ENCODE assay signal across 8 mouse cellular contexts in genomic region chr12:76547409-76548081, GRCm38 (mm10). TPM values are rescaled to one million over a fixed set of nuclear protein-coding genes. Genes with fewer than 3 reads are reported as not detected.
DNase-seq lines count a peak whose midpoint lies in the region; ATAC-seq and TF ChIP-seq lines count a peak whose summit lies in the region.

No protein-coding gene starts in this region.

- peak; percentile 24 to 57; a peak in 1 of 4 replicates for ATAC-seq in hematopoietic stem cell, adult 5-6 weeks (replicated peaks in 1 of 2; ENCODE audit: insufficient read depth in 1 of 2, low FRiP score in 2 of 2, low TSS enrichment in 1 of 2, low read depth in 1 of 2, poor library complexity in 2 of 2, severe bottlenecking in 2 of 2)
- 0 out of 2 replicates have a peak, but pooled peaks have one; percentile 15 for ATAC-seq in liver, embryonic 14.5 days (ENCODE audit: insufficient read depth)

- no peak overlapping the region for H3K9ac ChIP-seq in liver, embryonic 14.5 days (replicated peaks)

- WGBS in liver, embryonic 14.5 days (ENCODE audit: insufficient replicate concordance), result 50% methylated on average over 13 of the region's 13 CpGs
- WGBS in small intestine, adult 2 months, result 19% methylated on average over 13 of the region's 13 CpGs

- TF ChIP-seq EP300 in liver, embryonic 14.5 days (IDR thresholded peaks at IDR 0.05; ENCODE audit: low read depth), result no peak

- TF ChIP-seq POLR2A in small intestine, adult 2 months (IDR thresholded peaks at IDR 0.05; ENCODE audit: low read depth, low read length), result no peak

- no peak overlapping the region for H3K27ac ChIP-seq in liver, embryonic 14.5 days
- H3K27ac ChIP-seq in small intestine, adult 2 months (ENCODE audit: insufficient read depth, low read depth, low read length), result peak overlapping the region; percentile 75

- H3K4me1 ChIP-seq in liver, embryonic 14.5 days (replicated peaks; ENCODE audit: control insufficient read depth in 2 of 2, insufficient read depth in 2 of 2, low read length in 1 of 2), result peaks cover 0 to 13% of the 10 kb centered on the region in 2 experiments; a peak in 3 of 4 replicates
- peaks cover 32% of the 10 kb centered on the region for H3K4me1 ChIP-seq in small intestine, adult 2 months (ENCODE audit: control insufficient read depth, insufficient read depth, insufficient read length, low read length)

- no peaks in the 10 kb centered on the region for H3K36me3 ChIP-seq in liver, embryonic 14.5 days (replicated peaks; ENCODE audit: control insufficient read depth, insufficient read depth, low read depth)
- H3K36me3 ChIP-seq in small intestine, adult 2 months (ENCODE audit: control insufficient read depth, insufficient read depth, low read length), result peaks cover 1% of the 10 kb centered on the region; the same call in 1 of the 2 replicates

- no peaks in the 10 kb centered on the region for H3K27me3 ChIP-seq in liver, embryonic 14.5 days (ENCODE audit: control insufficient read depth, insufficient read depth, low read length)
- no peaks in the 10 kb centered on the region for H3K27me3 ChIP-seq in small intestine, adult 2 months (ENCODE audit: control insufficient read depth, insufficient read depth, low read length)

- DNase-seq in urinary bladder, postnatal 36 days (ENCODE audit: low spot score in 2 of 2), result peak; percentile 70 to 75
- DNase-seq in urinary bladder, adult 2 months (ENCODE audit: low spot score), result no peak
- DNase-seq in liver, embryonic 14.5 days (ENCODE audit: low read depth in 3 of 3, low spot score in 3 of 3), result no peak
- no peak for DNase-seq in cerebellum, adult 9-10 months
- no peak for DNase-seq in cerebellum, adult 18-20 months
- no peak for DNase-seq in adrenal gland, adult 2 months

- H3K4me2 ChIP-seq in liver, embryonic 14.5 days (ENCODE audit: low read depth), result peak overlapping the region; percentile 14; the same call in 1 of the 2 replicates

- H3K4me3 ChIP-seq in liver, embryonic 14.5 days (ENCODE audit: insufficient read depth in 1 of 2, low read depth in 2 of 2, low read length in 2 of 2), result no peak overlapping the region
- peak overlapping the region; percentile 38; the same call in 1 of the 2 replicates for H3K4me3 ChIP-seq in small intestine, adult 2 months (ENCODE audit: low read depth, low read length)

- no peaks in the 10 kb centered on the region for H3K9me3 ChIP-seq in liver, embryonic 14.5 days (ENCODE audit: control insufficient read depth, low read length)

- TF ChIP-seq CTCF in liver, embryonic 14.5 days (IDR thresholded peaks at IDR 0.05; ENCODE audit: low read depth), result no peak
- no peak for TF ChIP-seq CTCF in small intestine, adult 2 months (IDR thresholded peaks at IDR 0.05; ENCODE audit: extremely low read depth, insufficient read length, insufficient replicate concordance, low read depth, low read length)

RNA-seq across cellular contexts. Expression of gene Plekhg3, which starts 16.9 kb away (rescaled TPM):
- polyA plus RNA-seq in urinary bladder, adult 2 months (2012; rRNA removed), result 56.5 and 62.8 TPM in 2 replicates
- total RNA-seq in hematopoietic stem cell, adult 5-6 weeks (2017), result 9.6 and 12.3 TPM in 2 replicates
- 4.1 and 5.0 TPM in 2 replicates for polyA plus RNA-seq in liver, embryonic 14.5 days (2012; rRNA removed)
- 1.4 and 2.3 TPM in 2 replicates for polyA plus RNA-seq in liver, embryonic 14.5 days (2014; fragmentation: Nextera tagmentation; extraction: Ambion mirVana)
- 12.3 and 16.9 TPM in 2 replicates for polyA plus RNA-seq in small intestine, adult 2 months (2012; rRNA removed)
- 10 to 100 TPM in 1 of 2 experiments, 1 to 10 TPM in 1; 9.9 to 17.5 TPM for total RNA-seq in adrenal gland, adult 2 months (2021)
- polyA plus RNA-seq in adrenal gland, adult 2 months (2012; rRNA removed), result 5.1 and 7.9 TPM in 2 replicates

Comparison
In these comparisons a context has a peak if more than half of its experiments do, and no peak if none do; other contexts are left out.
1. DNase-seq: peak in urinary bladder, postnatal 36 days (2 of 2); none in urinary bladder, adult 2 months (single experiment), liver, embryonic 14.5 days (0 of 3), cerebellum, adult 9-10 months (single experiment), cerebellum, adult 18-20 months (0 of 2) and adrenal gland, adult 2 months (single experiment).